Mouse (Mus musculus): ENCODE measurements around the gene Chchd10.
A peak's percentile ranks its signal among the peaks of the same experiment; 100 is the strongest.

Gene Chchd10

DNA sequence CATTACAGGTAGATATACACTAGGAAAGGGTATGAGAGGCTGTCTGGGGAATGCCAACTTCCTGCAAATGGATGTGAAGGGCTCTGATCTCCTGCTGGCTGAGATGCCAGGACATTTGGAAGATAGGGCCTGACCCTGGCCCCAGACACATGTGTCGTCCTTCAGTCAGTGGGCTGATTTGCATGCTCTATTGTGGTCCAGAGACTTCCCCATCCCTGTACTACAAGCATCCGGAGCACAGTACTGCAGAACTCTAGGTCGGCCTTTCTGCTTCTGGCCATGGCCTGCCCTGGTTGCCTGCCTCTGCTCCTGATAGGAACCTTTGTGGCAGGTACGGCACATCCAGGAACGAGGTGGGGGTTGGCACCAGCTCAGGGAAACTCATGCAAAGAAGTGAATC is 15.1 kb downstream of the Chchd10 start:
- no peak for DNase-seq (ENCODE audit: extremely low read depth, insufficient read length, low spot score)

DNA sequence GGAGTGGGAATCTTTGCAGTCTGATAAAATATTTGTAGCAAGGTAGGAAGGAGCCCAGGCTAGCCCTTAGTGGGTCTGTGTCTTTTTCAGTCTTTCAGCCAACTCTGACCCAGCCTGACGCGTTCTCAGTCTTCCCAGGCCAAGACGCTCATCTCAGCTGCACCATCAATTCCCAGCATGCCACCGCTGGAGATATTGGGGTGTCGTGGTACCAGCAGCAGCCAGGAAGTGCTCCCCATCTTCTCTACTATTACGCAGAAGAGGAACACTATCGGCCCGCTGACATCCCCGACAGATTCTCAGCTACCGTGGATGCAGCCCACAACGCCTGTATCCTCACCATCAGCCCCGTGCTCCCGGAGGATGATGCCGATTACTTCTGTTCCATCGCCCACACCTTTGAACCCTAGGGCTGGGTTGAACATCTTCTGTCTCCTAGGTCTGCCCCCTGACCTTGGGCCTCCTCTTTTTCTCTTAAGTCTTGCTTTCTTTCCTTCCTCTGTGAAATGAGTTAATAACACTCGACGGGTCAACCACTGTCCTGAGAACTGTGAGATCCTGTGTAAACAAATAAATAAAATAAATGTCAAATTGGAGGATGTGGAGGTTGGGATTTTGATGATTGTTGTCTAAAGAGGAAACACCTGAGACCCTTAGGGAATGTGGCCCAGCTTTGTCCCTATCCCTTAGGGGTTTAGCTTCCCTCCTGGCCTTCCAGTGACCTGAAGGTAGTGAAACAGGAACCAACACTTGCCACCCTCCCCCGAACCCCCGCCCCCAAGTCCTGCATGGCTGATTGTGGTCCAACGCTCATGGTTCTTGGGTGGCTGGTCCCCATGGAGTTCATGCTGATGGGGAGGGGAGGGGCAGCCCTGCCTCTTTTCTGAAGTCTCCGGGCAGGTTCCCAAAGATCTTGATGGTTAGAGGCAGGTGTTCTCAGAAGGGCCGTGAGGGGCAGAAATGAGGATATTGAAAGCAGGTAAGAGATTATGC is 16.4 kb downstream of the Chchd10 start:
- DNase-seq (ENCODE audit: extremely low read depth, insufficient read length, low spot score) = no peak

DNA sequence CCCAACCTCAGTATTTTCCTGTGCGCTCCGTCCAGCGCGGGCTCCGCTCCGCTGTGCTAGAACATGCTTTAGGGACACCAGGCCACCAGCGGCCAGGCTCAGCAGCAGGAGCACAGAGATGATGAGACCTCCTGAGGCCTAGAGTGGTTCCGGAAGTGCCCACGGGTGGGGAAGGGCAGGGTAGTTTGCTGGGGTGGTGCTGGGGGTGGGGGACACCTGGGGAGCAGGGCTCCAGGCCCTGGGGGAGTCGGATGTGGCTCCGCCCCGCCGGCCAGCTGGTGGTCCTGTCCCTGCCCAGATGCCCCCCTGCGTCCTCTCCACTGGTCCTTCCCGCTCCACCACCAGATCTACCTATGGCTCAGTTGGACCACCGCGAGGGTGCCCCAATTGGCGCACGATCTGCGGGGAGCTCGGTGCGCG is 17.9 kb downstream of the Chchd10 start:
- no peak for DNase-seq (ENCODE audit: extremely low read depth, insufficient read length, low spot score)

DNA sequence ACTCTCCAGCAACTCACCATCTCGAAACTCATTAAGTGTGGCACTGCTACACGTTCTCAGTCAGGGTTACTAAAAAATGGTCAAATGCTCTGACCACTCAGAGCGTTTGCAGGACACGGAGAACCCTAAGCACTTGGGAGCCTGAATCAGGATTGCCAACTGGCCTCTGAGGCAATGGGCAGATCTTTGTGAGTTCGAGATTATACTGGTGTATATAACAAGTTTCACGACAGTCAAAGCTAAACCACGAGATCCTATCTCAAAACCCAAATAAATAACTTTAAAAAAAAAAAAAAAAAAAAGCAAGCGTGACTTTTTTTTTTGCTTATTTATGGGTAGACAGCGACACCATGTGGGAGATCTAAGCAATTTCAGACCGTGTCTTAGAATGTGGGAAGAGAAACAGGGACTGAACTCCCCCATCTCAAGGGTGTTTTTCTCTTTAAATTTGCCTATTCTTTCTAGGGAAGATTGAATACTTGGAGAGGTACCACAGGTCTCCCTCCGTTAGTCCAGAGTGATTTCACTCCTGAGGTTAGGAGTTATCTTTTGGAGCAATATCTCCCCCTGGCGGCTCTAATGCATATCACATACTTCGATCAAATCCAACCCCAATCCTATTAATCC is 18.6 kb downstream of the Chchd10 start:
- DNase-seq (ENCODE audit: extremely low read depth, insufficient read length, low spot score) = peak; percentile 48

DNA sequence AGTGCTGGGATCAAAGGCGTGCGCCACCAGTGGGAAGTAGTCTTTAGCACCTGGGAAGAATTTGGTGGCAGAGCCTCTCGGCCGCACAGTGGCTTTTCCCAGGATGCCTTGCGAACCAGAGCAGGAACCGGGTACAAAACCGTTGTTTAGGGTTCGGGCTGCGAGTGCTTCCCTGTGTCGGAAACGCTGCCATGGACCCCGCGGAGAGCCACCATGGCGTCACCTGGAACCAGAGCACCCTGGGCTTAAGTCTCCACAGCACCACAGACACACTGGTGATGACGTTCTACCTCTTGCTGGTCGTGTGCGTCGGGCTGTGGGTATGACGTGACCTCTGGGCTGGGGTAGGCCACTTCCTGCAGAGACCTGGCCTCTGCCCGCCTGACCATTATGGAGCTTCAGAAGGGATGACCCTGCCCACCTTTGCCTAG is 21.5 kb downstream of the Chchd10 start, which contains the start of gene Gm5134:
Gene Gm5134, plus strand, starts transcription at position 134 of the 431 bp plus-strand sequence.
- DNase-seq (ENCODE audit: extremely low read depth, insufficient read length, low spot score) = no peak

DNA sequence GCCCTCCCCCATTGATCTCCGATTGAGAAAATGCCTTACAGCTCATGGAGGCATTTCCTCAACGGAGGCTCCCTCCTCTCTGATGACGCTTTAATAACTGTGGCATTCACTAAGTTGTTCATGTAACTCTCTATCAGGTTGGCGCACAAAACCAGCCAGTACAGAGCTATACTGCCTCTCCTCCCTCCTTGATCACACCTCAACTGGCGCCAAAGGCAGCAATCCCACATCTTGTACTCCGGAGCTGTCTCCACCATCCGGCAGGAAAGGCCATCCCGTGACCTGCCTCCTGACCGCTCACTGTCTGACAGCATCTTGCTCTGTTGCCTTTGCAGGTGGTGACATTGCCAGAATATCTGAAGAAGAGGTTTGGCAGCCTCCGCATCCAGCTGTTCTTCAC is 40.9 kb downstream of the Chchd10 start:
- DNase-seq (ENCODE audit: extremely low read depth, insufficient read length, low spot score) = no peak

DNA sequence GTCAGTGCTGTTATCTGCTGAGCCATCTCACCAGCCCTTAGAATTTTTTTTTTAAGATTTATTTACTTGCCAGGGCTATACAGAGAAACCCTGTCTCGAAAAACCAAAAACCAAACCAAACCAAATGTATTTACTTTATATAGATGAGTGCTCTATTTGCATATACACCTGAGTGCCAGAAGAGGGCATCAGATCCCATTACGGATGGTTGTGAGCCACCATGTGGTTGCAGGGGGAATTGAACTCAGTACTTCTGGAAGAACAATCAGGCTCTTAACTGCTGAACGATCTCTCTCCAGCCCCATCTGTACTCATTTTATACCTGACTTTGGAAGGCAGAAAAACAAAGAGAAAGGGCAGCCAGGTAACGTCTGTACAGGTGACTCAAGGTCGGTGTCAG is 42.3 kb downstream of the Chchd10 start:
- peak; percentile 36 for DNase-seq (ENCODE audit: extremely low read depth, insufficient read length, low spot score)

DNA sequence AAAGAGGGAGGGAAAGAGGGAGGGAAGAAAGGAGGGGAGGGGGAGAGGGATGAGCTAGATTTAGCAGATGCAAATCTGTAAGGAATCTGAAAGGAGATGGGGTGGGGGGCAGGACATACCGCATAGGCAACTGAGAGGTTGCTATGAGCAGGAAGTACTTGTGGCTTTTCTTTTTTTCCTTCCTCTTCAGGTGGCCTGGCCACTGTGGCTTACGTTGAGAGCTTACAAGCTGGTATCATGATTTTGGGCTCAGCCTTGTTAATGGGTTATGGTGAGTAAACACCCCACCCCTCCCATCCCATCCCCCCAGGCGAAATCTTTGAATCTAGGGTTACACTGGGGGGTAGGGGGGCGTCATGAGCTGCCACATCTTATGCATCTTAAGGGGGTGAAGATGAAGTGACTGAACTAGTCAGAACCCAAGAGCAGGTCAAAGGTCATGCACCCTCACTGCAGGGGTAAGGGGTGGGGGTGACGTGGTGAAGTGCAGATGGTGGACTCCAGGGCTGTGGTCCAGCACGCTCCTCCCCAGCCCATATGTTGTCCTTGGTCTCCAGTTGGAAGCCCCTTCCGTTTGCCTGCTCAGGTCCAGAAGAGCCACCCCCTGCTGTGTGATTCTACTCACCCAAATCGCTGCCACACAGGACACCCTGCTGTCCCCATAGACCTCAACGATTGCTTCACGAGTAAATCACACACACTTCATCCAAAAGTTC is 45.3 kb downstream of the Chchd10 start:
- DNase-seq (ENCODE audit: extremely low read depth, insufficient read length, low spot score) = no peak

DNA sequence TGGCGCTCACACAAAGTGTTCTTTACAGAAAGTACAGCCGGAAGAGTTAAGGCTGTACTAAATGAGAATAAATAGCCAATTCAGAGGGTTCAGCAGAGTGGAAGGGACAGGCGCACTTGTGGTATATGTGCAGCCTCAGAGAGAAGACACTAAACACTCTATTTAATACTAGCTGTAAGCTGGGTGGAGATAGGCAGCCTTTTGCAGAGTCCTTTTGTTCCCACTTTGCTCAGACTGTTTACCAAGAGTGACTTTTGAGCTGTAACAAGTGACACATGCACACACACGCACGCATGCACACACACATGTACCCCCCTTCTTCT is 45.9 kb downstream of the Chchd10 start:
- DNase-seq (ENCODE audit: extremely low read depth, insufficient read length, low spot score) = no peak

DNA sequence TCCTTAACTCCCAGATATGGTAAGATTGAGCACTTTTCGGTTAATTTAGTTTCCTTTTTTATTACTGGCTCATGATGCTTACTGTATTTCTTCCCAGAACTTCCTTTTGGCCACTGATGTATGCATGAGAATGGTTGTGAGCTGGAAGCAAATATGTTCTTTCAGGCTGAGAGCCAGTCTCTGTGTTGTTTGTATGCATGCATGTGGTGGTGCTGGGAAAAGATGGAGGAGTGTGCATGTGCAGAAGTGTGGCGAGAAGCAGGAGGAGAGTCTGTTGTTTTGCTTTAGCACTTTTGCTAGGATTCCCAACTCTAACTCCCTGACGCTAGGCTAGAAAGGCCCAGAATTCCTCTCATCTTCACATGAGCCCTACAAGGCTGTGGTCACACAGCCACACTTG is 46.5 kb downstream of the Chchd10 start:
- no peak for DNase-seq (ENCODE audit: extremely low read depth, insufficient read length, low spot score)

Data from 3134 (cell line).